Mouse (Mus musculus) stomach, embryonic 14.5 days (tissue): ENCODE measurements around the gene Fscn3. TPM values are rescaled to one million over a fixed set of nuclear protein-coding genes. Genes with fewer than 3 reads are reported as not detected.

Source experiments
- ATAC-seq: fragments of 200-750 bp; cut with Nextera tagmentation; 2 replicates; pipeline ENCODE4 v1.8.0; 2017; ENCODE audit warnings: low read depth, moderate TSS enrichment; ENCODE audit not compliant: insufficient number of reproducible peaks, insufficient read depth, low FRiP score
- H3K27ac ChIP-seq: fragments of 300-500 bp; sonication (generic); 2 replicates; pipeline ENCODE4 v1.5.1; 2014; ENCODE audit warnings: mild to moderate bottlenecking, low read length, moderate library complexity, mixed read lengths
- H3K27me3 ChIP-seq: fragments of 300-500 bp; sonication (generic); 2 replicates; pipeline ENCODE4 v1.6.1; 2014; ENCODE audit warnings: low read length, control low read depth, mixed read lengths; ENCODE audit not compliant: control insufficient read depth, insufficient read depth
- H3K36me3 ChIP-seq: fragments of 300-500 bp; sonication (generic); 2 replicates; pipeline ENCODE4 v1.6.1; 2014; ENCODE audit warnings: mild to moderate bottlenecking, control low read depth, low read length, moderate library complexity, mixed read lengths; ENCODE audit not compliant: control insufficient read depth, insufficient read depth
- H3K4me1 ChIP-seq: fragments of 300-500 bp; sonication (generic); 2 replicates; pipeline ENCODE4 v1.6.1; 2014; ENCODE audit warnings: low read length, control low read depth, mixed read lengths; ENCODE audit not compliant: control insufficient read depth, insufficient read depth
- H3K4me2 ChIP-seq: fragments of 300-500 bp; sonication (generic); replicated peaks from 2 replicates; pipeline ENCODE4 v1.6.1; 2014; ENCODE audit warnings: low read depth, low read length, control low read depth
- H3K4me3 ChIP-seq: fragments of 300-500 bp; sonication (generic); 2 replicates; pipeline ENCODE4 v1.5.1; 2014; ENCODE audit warnings: low read depth, low read length, control low read depth
- H3K9ac ChIP-seq: fragments of 300-500 bp; sonication (generic); replicated peaks from 2 replicates; pipeline ENCODE4 v1.6.1; 2014; ENCODE audit warnings: low read depth, mild to moderate bottlenecking, control low read depth, low read length, moderate library complexity, mixed read lengths
- H3K9me3 ChIP-seq: fragments of 300-500 bp; sonication (generic); 2 replicates; pipeline ENCODE4 v1.6.1; 2016; ENCODE audit warnings: low read depth, low read length, control low read depth; ENCODE audit not compliant: control insufficient read depth
- WGBS: fragments of 180-500 bp; shearing (Covaris S2); extraction: QIAGEN DNeasy Blood & Tissue Kit; methylation state at CpG from one replicate; pipeline ENCODE4 v1.1.7; 2014; 5-methylcytosine and 5-hydroxymethylcytosine counted together
- polyA plus RNA-seq: library from polyadenylated mRNA; unstranded; fragments of >200 nt; fragmentation: Nextera tagmentation; extraction: Ambion mirVana; gene quantifications from 2 replicates; pipeline ENCODE4 v1.2.1, GENCODE M21; 2014

The Fscn3 gene
- polyA plus RNA-seq, 1 experiment from 2014 or later, result not detected

GRCm38 (mm10) chr6:28422651-28423290, 4.8 kb upstream of the Fscn3 start:
- Histone ChIP-seq H3K36me3 (peaks cover 25% of the 10 kb centered on the region), H3K9me3 (no peaks in the 10 kb centered on the region), H3K27me3 (no peaks in the 10 kb centered on the region), H3K4me1 (peaks cover 26% of the 10 kb centered on the region), H3K4me3 (peak overlapping the region; percentile 95; the same call in 1 of the 2 replicates), H3K4me2 (peak overlapping the region; percentile 56), H3K27ac (no peak overlapping the region), H3K9ac (no peak overlapping the region)
- WGBS, result 72% methylated on average over 15 of the region's 15 CpGs
- ATAC-seq, result no peak

- Histone ChIP-seq H3K4me3 (peak within 1 kb of the TSS; percentile 95), H3K36me3 (peaks cover 21% of the 10 kb centered on the region), H3K4me1 (peaks cover 26% of the 10 kb centered on the region), H3K9ac (peak within 1 kb of the TSS; percentile 87), H3K4me2 (peak within 1 kb of the TSS; percentile 56), H3K27ac (peak within 1 kb of the TSS; percentile 89), H3K9me3 (no peaks in the 10 kb centered on the region), H3K27me3 (no peaks in the 10 kb centered on the region)
- WGBS, result 2% methylated on average over 35 of the region's 42 CpGs
- ATAC-seq, result peak; percentile 67
These were observed 4.3 kb upstream of the Fscn3 start, which contains the start of gene Arf5 for GRCm38 (mm10) chr6:28423313-28423712. Gene Arf5, plus strand, starts transcription at chr6:28423560.

- peak overlapping the region; percentile 56 for H3K4me2 ChIP-seq
- H3K9ac ChIP-seq, result peak overlapping the region; percentile 87
- peak; percentile 44; the same call in 1 of the 2 replicates for ATAC-seq
- no peaks in the 10 kb centered on the region for H3K9me3 ChIP-seq
- H3K4me1 ChIP-seq, result peaks cover 26% of the 10 kb centered on the region
- no peaks in the 10 kb centered on the region for H3K27me3 ChIP-seq
- 8% methylated on average over 45 of the region's 46 CpGs for WGBS
- H3K4me3 ChIP-seq, result peak overlapping the region; percentile 95
- H3K36me3 ChIP-seq, result peaks cover 15% of the 10 kb centered on the region
- peak overlapping the region; percentile 89 for H3K27ac ChIP-seq
These were observed 3.6 kb upstream of the Fscn3 start for GRCm38 (mm10) chr6:28423767-28424695.

- ATAC-seq, result no peak
These were observed 2.6 kb upstream of the Fscn3 start for GRCm38 (mm10) chr6:28425019-28425418.

GRCm38 (mm10) chr6:28428290-28428689, 701 bp downstream of the Fscn3 start, which contains the start of gene Gcc1:
Gene Gcc1, minus strand, starts transcription at chr6:28428390.
- Histone ChIP-seq H3K27ac (no peak within 1 kb of the TSS), H3K36me3 (peaks cover 15% of the 10 kb centered on the region), H3K4me2 (no peak within 1 kb of the TSS), H3K4me1 (peaks cover 8% of the 10 kb centered on the region; the same call in 1 of the 2 replicates), H3K9me3 (no peaks in the 10 kb centered on the region), H3K4me3 (no peak within 1 kb of the TSS), H3K27me3 (no peaks in the 10 kb centered on the region), H3K9ac (no peak within 1 kb of the TSS)
- ATAC-seq, result no peak
- 94% methylated on average over 3 of the region's 3 CpGs for WGBS

More at GRCm38 (mm10) chr6:28425019-28425418, 2.6 kb upstream of the Fscn3 start:
- no peaks in the 10 kb centered on the region for H3K9me3 ChIP-seq
- H3K27ac ChIP-seq, result no peak overlapping the region
- H3K4me3 ChIP-seq, result no peak overlapping the region
- H3K27me3 ChIP-seq, result no peaks in the 10 kb centered on the region
- no peak overlapping the region for H3K9ac ChIP-seq
- H3K36me3 ChIP-seq, result peaks cover 15% of the 10 kb centered on the region
- peak overlapping the region; percentile 56; the same call in 1 of the 2 replicates for H3K4me2 ChIP-seq
- peaks cover 21% of the 10 kb centered on the region for H3K4me1 ChIP-seq
- 92% methylated on average over 6 of the region's 6 CpGs for WGBS

- H3K4me3 ChIP-seq, result no peak overlapping the region
- 85% methylated on average over 11 of the region's 11 CpGs for WGBS
- H3K36me3 ChIP-seq, result peaks cover 15% of the 10 kb centered on the region
- H3K27ac ChIP-seq, result no peak overlapping the region
- no peaks in the 10 kb centered on the region for H3K27me3 ChIP-seq
- no peak overlapping the region for H3K9ac ChIP-seq
- no peaks in the 10 kb centered on the region for H3K9me3 ChIP-seq
- ATAC-seq, result no peak
- peaks cover under 1% of the 10 kb centered on the region; the same call in 1 of the 2 replicates for H3K4me1 ChIP-seq
- no peak overlapping the region for H3K4me2 ChIP-seq
These were observed 2.3 kb downstream of the Fscn3 start for GRCm38 (mm10) chr6:28429870-28430269.

- Histone ChIP-seq H3K4me2 (no peak overlapping the region), H3K4me1 (no peaks in the 10 kb centered on the region), H3K27me3 (no peaks in the 10 kb centered on the region), H3K27ac (no peak overlapping the region), H3K9ac (no peak overlapping the region), H3K4me3 (no peak overlapping the region), H3K9me3 (no peaks in the 10 kb centered on the region), H3K36me3 (peaks cover 11% of the 10 kb centered on the region)
- WGBS, result 71% methylated on average over 10 of the region's 10 CpGs
- ATAC-seq, result peak; percentile 36; the same call in 1 of the 2 replicates
These were observed 3.4 kb downstream of the Fscn3 start for GRCm38 (mm10) chr6:28430795-28431537.

GRCm38 (mm10) chr6:28431538-28431855, 3.9 kb downstream of the Fscn3 start:
- peaks cover 6% of the 10 kb centered on the region for H3K36me3 ChIP-seq
- ATAC-seq, result no peak

More at GRCm38 (mm10) chr6:28431538-28431855, 3.9 kb downstream of the Fscn3 start:
- 60% methylated on average over 6 of the region's 6 CpGs for WGBS
- no peak overlapping the region for H3K4me3 ChIP-seq
- no peaks in the 10 kb centered on the region for H3K4me1 ChIP-seq
- H3K9me3 ChIP-seq, result no peaks in the 10 kb centered on the region
- no peak overlapping the region for H3K27ac ChIP-seq
- no peak overlapping the region for H3K4me2 ChIP-seq
- H3K9ac ChIP-seq, result no peak overlapping the region
- H3K27me3 ChIP-seq, result no peaks in the 10 kb centered on the region
